Mouse (Mus musculus): ENCODE results near the gene Dnajb8.

Gene Dnajb8

DNA sequence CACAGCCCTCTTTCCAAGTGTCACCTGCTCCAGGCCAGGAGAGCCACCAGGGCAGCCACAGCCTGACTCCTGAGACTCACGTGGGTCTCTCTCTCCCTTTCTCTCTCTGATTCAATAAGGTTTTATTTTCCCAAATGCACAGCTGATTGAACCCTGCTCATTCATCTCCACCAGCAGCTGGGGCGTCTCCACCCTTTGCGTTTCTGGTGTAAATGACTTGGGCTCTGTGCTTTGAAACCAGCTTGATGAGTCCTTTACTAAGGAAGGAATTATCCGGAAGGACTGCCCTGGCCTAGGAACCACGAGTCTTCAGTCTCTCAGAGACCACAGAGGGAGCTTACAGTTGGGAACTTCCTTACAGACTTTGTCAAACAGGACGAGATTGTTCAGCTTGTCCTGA is 10.2 kb downstream of the Dnajb8 start:
- DNase-seq: no peak

DNA sequence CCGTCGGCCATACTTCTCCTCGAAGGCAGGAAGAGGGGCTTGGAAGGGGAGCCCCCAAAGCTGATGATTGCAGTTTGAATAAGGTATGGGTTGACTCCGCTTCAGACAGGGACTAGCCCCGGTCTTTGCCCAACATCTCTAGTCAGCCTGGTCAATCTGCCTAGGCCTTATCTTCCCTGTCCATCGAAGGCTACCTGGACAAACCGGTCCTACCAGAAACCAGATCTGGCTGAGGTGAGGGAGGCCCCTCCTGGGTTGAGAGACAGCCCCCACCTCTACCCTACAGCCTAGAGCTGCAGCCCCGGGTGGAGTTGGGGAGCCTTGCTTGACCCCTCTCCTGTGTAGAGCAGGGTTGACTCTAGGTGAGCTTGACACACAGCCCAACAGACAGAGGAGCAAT is 11.9 kb downstream of the Dnajb8 start:
- DNase-seq: no peak

DNA sequence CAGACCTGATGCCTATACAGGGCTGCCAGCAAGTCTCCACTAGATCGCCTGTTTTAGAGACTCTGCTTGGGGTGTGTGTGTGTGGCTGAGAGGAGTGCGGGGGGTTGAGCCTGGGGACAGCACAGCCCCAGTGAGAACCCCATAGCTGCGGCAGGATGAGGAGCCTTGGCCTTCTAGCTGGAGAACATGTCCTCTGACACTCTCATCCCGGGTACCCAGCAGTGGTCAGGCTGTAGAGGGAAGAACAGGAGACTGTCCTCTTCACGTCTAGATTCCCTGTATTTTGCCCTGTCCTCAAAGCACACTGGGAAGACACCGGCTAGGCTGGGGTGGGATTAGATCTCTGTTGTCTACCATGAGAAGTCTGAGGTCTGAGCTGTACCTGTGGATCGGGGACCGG is 13.4 kb downstream of the Dnajb8 start:
- no peak for DNase-seq

DNA sequence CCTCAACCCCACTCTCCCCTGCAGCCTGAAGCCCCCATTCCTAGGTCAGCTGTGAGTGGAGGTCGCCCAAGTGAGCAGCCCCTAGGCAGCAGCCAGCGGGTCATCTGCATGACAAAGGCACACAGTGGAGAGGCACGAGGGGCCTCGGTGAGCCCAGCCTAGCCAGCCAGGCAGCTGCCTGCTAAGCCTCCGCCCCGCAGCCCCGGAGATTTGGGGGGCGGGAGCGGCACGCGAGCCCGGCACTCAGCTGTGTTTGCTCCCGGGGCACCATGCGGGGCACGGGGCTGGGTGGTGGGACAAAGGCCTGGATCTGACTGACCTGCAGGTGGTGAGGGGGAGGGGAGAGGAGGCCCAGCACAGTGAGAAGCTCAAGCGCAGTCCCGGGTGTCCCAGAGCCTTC is 13.9 kb downstream of the Dnajb8 start:
- DNase-seq: no peak

DNA sequence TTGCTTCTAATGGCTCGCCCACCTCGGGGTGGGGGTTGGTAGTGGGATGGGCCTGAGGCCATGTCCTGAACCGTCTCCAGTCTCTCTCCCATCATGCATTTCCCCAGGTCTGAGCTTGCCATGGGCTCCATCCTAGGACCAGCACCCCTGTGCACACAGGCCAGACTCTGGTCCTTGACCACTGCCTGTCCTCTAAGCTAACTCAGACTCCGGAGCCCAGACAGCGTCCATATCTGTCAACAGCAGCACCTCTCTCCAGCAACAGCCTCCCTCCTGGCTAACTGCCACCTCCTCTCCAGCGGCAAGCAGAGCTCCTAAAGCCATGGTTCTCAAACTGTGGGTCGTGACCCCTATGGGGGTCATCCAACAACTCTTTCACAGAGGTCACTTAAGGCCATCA is 14.4 kb downstream of the Dnajb8 start:
- no peak for DNase-seq

DNA sequence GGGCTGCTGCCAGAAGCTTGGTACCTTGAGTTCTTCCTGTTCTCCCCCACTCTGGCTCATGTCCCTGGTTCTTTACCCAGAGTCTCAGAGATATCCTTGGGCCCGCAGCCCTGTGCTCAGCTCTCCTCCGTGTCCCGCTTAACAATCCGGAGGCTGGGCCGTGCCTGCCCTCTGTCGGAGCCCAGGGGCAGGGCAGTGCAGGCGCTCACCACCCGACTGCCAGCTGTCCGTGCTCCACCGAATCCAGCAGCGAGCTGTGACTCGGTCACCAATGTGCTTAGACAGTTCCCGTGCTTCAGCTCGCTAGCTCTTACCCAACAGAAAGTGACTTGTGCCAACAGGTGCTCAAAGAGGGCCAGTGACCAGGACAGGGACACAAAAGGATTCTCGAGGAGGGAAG is 20.5 kb downstream of the Dnajb8 start:
- peak in 1 of 2 experiments; percentile 21 for DNase-seq

DNA sequence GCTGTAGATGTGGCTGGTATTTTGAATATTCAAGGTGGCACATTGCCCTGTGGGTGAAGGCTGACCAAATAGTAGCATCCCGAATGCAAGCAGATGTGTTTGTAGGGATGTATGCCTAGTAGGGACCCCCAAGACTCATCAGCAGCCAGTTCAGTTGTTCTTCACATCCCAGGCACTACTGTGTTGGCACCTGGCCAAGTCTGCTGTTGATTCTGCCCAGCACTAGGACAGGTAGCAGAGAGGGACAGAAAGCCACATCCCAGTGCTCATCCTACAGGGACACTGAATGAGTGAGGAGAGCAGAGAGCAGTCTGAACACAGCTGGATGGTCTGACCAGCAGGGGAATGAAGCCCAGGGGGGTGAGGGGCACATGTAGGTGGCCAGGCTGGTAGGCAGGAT is 27.2 kb downstream of the Dnajb8 start:
- DNase-seq: no peak

DNA sequence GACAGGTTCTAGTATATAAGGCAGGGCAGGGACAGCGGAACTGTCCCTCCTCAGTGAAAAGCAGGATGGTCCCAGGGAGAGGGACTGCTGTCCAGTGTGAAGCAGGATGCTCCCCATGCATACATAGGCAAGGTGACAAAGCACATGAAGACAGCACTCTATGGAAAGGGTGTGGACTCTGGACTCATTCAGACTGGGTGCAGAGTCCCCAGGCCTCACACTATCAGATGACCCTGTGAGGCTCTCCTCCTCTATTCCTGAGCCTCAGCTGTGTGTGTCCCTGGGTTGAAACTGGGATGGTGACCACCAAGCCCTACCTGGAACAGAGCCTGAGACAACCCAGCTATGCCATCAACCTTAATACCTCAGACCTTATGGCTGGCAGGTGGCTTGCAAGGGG is 29.3 kb downstream of the Dnajb8 start:
- no peak for DNase-seq

DNA sequence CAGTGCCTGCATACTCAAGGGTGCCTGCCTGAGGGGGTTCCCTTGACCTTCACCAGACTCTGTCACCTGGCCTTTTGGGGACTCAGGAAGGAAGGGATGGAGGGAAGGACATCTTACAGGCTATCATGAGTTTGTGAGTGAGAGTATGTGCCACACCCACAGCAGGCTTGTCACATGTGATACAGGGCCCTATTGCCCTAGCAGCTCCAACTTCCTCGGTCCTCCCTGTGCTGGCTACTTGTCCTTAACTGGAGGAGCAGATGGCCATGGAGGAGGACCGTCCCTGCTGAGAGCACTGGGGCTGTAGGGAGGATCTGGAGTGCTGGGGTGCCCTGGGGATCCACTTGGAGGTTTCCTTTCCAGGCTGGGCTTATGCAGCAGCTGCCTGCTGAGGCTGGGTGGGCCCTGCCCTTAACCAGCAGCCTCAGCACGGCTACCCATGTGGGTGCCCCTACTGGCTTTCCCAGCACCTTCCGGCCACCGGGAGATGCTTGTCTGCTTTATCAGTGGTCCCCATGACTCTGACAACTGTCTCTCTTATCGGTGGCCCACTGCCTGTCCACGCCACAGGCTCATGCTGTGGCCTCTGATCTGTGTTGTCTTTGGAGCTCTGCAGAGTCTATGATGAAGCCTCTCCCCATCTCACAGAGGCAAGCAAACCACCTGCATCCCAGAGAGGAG is 29.9 kb downstream of the Dnajb8 start:
- DNase-seq: no peak

DNA sequence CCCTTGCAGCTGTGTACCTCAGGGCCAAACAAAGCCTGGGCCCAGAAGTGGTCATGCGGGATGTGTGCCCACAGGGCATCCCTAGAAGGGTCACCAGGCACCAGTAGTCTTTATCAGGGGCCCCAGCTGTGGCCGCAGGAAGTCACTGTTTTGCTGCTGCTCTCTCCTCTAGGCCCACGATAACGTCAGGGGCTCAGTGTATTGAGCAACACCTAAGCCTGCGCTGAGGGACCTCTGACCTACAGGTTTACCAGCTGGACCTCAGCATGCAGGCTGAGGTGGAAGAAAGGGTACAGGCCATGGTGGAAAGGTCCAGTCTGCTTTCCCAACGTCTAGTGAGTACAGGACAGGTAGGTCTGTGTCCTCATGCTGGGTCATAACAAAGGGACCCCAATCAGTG is 32.0 kb downstream of the Dnajb8 start:
- DNase-seq: no peak

DNA sequence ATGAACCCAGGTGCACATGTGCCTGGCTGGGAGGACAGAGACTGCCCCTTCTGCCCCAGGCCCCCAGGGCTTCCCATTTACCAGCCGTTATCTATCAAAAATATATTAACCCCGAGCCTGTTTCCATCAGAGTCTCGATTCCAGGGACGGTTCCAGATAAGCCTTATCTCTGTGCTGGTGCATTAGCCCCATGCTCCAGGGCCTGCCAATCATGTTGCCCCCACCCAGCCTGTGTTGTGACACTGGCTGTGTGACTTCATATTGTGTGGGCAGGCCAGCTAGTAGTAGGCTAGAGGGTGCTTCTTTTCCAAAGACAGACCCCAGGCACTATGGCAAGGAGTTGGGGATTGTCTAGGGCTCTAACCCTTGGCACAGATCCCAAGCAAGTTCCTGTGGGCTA is 33.4 kb downstream of the Dnajb8 start:
- no peak for DNase-seq

DNA sequence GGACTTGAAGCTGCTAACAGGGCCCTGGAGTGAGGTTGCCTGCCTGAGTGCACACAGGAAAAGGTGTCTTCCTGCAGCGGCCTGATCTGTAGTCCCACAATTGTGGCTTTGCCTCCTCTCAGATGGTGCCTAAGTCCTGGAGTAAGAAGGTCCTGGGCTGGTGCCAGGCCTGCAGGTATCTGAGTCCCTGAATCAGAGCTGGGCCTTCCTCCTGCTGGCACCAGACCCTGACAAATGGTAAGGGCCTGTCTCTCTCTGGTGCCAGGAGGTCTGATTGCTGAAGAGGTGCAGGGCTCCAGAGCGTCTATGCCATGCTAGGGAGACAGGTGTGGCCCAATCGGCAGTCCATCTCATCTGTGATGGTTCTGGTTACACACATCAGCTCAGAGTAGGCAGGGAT is 37.6 kb downstream of the Dnajb8 start:
- no peak for DNase-seq

DNA sequence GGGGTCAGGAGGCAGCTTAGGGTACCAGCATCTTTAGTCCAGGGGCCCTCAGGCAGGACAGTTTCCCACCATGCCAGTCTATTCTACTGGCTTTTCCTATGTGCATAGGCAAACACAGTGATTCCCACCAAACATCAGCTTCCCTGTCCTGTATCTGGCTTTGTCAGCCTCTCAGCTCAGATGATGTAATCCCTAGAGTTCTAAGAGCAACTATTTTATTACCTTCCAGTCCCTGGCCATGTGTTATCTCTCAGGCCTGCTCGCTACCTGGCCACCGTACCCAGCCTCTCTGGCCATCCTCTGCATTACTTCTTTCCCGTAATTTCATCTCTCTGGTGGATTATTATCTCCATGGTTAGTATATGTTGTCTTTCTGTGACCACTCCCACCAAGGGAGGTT is 38.6 kb downstream of the Dnajb8 start:
- no peak for DNase-seq

DNA sequence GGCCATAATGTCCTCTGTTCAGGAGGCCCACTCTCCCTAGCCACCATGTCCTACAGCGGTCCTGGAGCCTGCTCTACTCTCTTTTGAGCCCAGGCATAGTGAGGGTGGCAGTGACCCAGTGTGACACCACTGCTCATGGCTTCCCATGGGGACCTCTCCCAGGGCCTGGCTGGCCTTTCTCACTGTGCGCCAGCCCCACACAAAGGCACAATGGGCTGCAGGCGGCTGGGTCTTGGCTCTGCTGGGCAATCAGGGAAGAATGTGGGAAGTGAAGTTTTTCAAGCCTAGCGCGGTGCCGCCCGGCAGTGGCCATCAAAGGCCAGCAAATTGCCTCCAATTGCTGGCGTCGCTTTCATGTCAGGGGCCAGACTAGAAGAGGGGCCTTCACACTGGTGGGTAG is 40.1 kb downstream of the Dnajb8 start:
- no peak for DNase-seq

DNA sequence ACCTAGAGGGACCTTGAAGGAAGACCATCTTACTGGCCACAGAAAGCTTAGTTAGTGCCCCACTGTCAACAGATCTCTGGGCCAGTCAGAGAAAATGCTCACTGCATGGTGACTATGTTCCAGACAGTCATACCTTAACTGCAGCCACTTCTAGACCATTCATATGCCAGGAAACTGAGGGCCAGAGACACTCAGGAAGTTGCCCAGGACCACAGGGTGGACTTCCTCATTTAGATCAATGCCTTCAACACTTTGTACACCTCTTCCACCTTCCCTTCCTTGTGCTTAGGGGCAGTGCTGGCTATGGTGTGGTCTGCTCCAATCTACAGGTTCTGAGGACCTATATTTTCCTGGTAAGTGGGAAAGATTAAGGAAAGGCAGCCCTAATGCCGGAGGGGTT is 43.3 kb downstream of the Dnajb8 start:
- no peak for DNase-seq

DNA sequence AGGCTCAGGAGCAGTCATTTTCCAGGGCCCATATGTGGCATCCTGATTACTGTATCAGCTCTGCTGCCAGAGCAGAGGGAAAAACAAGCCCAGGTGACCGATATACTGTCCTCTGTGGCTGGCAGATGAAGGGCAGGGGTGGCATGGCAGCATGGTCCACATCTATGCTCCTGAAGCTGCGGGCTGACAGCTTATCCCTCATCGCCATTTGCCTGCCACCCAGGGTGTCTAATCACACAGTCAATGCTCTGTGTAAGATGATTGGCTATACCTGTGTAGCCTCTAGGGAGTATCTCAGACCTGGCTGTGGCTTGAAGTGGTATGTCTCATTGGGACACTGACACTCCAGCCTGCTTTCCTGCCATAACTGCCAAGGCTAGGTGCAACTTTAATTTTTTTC is 44.0 kb downstream of the Dnajb8 start:
- no peak for DNase-seq

DNA sequence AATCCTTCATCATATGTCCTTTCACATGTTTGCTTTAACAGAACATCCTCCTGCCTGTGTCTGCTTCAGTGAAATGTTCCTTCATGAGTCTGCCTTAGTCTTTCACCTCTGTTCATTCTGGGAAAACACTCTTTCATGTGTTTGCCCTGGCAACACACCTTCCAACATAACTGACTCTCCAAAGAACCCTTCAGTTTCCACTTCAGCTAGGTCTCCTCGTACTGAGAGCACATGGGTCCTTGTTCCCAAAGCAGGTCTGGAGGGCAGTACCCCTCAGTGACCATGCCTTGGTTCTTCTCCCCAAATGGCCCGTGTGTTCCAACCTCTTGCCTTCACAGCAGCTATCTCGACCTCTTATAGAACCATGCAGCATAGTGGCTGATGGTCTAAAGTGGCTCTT is 45.0 kb downstream of the Dnajb8 start:
- DNase-seq: no peak

DNA sequence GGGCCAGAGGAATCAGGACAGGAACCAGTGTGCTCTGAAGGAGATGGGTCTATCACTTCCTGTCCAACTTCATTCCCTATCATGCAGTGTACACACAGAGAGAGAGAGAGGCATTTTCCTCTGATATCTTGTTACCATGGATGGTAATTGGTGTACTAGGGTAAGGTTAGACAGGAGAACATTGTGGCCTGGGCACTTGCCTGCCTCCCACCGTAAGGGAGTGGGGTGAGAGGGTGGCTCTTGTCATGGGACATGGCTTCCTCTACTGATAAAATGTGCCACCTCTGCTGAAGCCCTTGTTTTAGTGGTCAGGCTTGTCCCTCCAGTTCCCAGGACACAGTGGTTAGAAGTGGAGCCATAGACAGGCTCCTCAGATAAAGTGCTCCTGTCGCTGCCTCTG is 45.9 kb downstream of the Dnajb8 start:
- DNase-seq: no peak

DNA sequence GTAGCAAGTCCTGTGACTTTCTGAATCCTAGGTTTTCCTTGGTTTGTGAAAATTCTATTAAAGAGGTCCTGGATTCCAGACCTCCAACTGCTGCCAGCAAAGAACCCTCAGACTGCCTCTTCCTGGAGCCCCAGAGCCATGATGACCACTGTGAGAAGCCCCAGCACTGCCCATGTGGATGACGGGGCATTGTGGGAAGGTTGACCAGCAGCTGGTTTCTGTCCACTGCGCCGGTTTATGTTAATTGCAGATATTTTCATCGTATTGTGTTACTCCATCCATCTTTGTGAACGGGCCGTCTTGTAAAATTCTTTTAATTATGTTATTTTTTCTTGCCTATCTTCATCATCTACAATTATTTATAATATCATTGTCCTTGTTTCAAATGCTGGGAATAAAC is 52.6 kb downstream of the Dnajb8 start:
- DNase-seq: no peak

DNA sequence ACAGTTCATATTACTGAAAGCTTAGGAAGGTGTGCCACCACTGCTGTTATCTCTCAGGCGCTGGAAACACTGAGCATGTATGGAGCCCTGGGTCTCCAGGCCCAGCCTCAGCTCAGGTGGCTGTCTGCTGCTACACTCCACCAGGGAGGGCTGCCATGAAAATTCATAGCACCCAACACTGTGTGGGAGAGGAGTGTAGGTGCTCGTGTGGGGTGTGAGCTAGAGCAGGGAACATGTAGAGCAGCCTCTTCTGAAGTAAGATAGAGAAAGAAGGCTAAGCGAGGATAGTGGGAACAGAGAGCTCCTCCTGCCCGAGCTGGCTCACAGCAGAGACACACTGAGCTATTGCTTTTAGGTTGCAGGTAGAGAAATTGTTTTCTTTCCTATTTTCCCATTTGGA is 54.2 kb downstream of the Dnajb8 start:
- DNase-seq: no peak

DNA sequence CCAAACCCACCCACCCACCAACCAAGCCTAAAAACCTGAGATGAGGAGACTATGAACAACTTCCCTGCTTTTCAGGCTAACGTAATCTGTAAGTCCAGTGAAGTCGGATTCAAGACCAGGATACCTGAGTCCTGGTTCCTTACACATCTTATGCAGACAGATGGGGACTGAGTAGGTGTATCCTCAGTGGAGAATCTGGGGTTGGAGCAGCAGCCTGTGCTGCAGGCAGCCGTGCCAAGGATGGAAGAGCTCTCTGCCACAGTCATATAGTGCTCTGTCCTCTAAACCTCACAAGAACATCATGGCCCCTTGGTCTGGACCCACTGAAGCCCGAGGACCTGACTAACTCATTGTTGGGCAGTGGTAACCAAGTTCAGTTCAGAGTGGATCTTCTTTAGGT is 55.2 kb downstream of the Dnajb8 start:
- DNase-seq: no peak

DNA sequence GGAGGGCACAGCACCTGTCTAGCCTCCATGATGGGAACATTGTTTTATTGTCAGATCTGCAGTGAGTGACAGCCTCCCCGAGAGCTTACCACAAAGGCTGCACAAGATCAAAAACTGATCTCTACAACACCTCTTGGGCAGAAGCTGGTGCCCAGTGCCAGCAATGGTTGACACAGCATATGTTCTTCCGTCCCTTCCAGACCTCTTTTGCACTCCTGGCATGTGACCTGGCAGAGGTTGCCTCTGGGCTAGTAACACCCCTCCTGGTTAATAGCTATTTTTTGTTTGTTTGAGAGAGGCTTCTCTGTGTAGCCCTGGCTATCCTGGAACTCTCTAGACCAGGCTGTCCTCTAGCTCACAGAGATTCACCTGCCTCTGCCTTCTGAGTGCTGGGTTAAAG is 56.1 kb downstream of the Dnajb8 start:
- DNase-seq: no peak

DNA sequence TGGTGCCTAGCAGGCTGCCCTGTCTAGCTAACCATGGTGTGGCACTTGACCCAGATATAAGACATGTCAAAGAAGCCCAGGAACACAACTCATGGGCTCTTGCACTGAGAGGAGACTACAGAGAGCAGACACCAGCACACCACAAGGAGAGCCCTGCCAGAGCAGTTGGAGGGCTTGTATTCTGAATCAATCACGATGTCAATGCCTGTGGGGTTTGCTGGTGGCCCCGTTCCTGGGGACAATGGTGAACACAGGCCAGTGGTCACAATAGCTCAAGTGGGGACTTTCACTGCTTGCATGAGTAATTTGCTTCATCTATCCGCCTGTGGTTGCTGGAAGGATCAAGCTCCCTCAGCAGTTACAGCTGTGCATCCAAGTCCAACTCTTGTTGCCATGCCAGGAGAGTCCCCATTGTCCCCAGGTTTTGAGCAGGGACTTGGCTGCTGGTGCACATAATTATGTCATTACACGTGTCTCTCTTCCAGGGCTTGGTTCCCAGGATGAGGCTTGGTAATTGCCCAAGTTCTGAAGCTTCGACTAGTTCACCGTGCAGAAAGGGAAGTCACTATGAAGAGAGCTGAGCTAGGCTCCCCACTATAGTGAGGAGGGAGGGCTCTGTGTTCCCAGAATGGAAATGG is 68.2 kb downstream of the Dnajb8 start:
- no peak for DNase-seq

DNA sequence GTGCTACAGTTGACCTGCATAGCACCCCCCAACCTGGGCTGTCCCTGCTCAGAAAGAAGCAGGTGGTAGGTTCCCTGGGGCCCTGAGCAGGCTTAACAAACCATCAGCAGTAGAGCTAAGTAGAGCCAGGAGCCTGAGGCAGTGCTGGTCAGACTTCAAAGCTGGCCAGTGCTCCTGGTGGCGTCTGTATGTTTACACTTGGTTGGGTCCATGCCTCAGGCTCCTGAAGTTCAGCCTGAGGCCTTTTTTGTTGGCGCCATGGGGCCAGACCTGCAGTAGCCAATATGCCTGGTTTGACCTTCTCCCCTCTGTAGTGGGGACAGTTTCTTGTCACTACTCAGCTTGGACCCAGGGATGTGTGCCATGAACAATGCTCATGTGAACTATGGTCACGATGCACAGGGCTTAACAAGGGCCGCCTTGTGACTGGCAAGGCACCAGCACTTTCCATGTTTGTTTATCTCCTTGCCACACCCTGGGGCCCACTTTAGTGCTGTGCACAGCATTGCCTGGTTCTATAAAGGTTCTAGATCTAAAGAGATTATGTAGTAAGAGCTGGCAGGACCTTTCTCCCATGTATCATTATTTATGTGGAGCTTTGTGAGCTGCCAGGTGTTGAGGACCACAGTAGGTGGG is 70.3 kb downstream of the Dnajb8 start:
- DNase-seq: no peak

DNA sequence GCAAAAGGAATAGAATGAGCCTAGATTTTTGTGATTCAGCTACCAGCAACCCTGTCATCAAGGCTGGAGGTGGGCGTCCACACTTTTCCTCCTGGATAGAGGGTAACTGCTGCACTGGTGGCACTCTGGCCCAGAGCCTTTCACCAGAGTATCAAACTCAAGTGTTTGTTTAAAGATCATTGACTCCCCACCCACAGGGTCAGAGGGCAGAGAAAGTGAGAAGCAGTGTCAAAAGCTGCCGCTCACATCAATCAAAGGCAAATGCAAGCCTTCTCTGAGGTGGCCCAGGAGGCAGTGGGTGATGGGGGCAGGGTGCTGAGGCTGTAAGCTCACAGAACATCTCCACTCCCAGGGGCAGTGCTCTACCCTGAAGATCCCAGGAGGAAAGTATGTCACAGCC is 77.4 kb downstream of the Dnajb8 start:
- no peak for DNase-seq

Data from spleen, adult 18-20 months (tissue).